Mouse (Mus musculus): Measurements from ENCODE around the gene Cyp2d22. TPM values are rescaled to one million over a fixed set of nuclear protein-coding genes. Genes with fewer than 3 reads are reported as not detected.

Gene Cyp2d22
- polyA plus RNA-seq, 1 experiment from 2014 or later, result 1.8 TPM

Small RNA genes lying within 50 kb of the gene (microRNA-seq; reads per million reads assigned to microRNA genes)
- gene Gm25990 (ENCODE audit: borderline number of aligned reads) (not detected), gene Gm27331 (ENCODE audit: borderline number of aligned reads) (not detected), gene Mir7684 (ENCODE audit: borderline number of aligned reads) (not detected)

Other genes with a start within 250 kb of the Cyp2d22 start
- 152 and 161 TPM in 2 replicates for gene Srebf2, start 233.1 kb downstream of the Cyp2d22 start, polyA plus RNA-seq (2015; fragmentation: Nextera tagmentation; extraction: Ambion mirVana)
- 0.15 and 0.26 TPM in 2 replicates for gene Shisa8, start 167.4 kb downstream of the Cyp2d22 start, polyA plus RNA-seq (2015; fragmentation: Nextera tagmentation; extraction: Ambion mirVana)
- gene Tnfrsf13c, start 155.9 kb downstream of the Cyp2d22 start, polyA plus RNA-seq (2015; fragmentation: Nextera tagmentation; extraction: Ambion mirVana), result 0.22 and 0.49 TPM in 2 replicates
- gene Cenpm, start 135.5 kb downstream of the Cyp2d22 start, polyA plus RNA-seq (2015; fragmentation: Nextera tagmentation; extraction: Ambion mirVana), result 59.3 and 61.5 TPM in 2 replicates
- gene 1500009C09Rik, start 127.9 kb downstream of the Cyp2d22 start, polyA plus RNA-seq (2015; fragmentation: Nextera tagmentation; extraction: Ambion mirVana), result not detected in 2 replicates
- 0.90 and 1.1 TPM in 2 replicates for gene Sept3, start 105.4 kb downstream of the Cyp2d22 start, polyA plus RNA-seq (2015; fragmentation: Nextera tagmentation; extraction: Ambion mirVana)
- 0.22 TPM in 1 of 2 replicates, not detected in the other for gene Wbp2nl, start 81.3 kb downstream of the Cyp2d22 start, polyA plus RNA-seq (2015; fragmentation: Nextera tagmentation; extraction: Ambion mirVana)
- 35.9 and 38.4 TPM in 2 replicates for gene Naga, start 41.3 kb downstream of the Cyp2d22 start, polyA plus RNA-seq (2015; fragmentation: Nextera tagmentation; extraction: Ambion mirVana)
- gene Pheta2, start 41.3 kb downstream of the Cyp2d22 start, polyA plus RNA-seq (2015; fragmentation: Nextera tagmentation; extraction: Ambion mirVana), result 12.5 and 14.2 TPM in 2 replicates
- gene Smdt1, start 41.3 kb downstream of the Cyp2d22 start, polyA plus RNA-seq (2015; fragmentation: Nextera tagmentation; extraction: Ambion mirVana), result 317 and 322 TPM in 2 replicates
- gene Ndufa6, start 25.9 kb downstream of the Cyp2d22 start, polyA plus RNA-seq (2015; fragmentation: Nextera tagmentation; extraction: Ambion mirVana), result 488 and 492 TPM in 2 replicates
- not detected in 2 replicates for gene Cyp2d11, start 13.8 kb upstream of the Cyp2d22 start, polyA plus RNA-seq (2015; fragmentation: Nextera tagmentation; extraction: Ambion mirVana)
- 0.10 TPM in 1 of 2 replicates, not detected in the other for gene Cyp2d10, start 26.9 kb upstream of the Cyp2d22 start, polyA plus RNA-seq (2015; fragmentation: Nextera tagmentation; extraction: Ambion mirVana)
- gene Cyp2d9, start 53.2 kb upstream of the Cyp2d22 start, polyA plus RNA-seq (2015; fragmentation: Nextera tagmentation; extraction: Ambion mirVana), result not detected in 2 replicates
- 0.13 and 0.17 TPM in 2 replicates for gene Cyp2d12, start 174.8 kb upstream of the Cyp2d22 start, polyA plus RNA-seq (2015; fragmentation: Nextera tagmentation; extraction: Ambion mirVana)
- 0.08 TPM in 1 of 2 replicates, not detected in the other for gene Cyp2d34, start 240.7 kb upstream of the Cyp2d22 start, polyA plus RNA-seq (2015; fragmentation: Nextera tagmentation; extraction: Ambion mirVana)